Mouse (Mus musculus) heart, embryonic 11.5 days (tissue): ENCODE data around the gene Zc3h12b. TPM values are rescaled to one million over a fixed set of nuclear protein-coding genes. Genes with fewer than 3 reads are reported as not detected.

Experiments used
- ATAC-seq: fragments of 200-750 bp; cut with Nextera tagmentation; replicated peaks from 2 replicates; pipeline ENCODE4 v1.8.0; 2017; ENCODE audit warnings: moderate library complexity; ENCODE audit not compliant: insufficient number of reproducible peaks, low FRiP score, low TSS enrichment
- H3K27ac ChIP-seq: fragments of 300-500 bp; sonication (generic); 2 replicates; pipeline ENCODE4 v1.5.1; 2014; ENCODE audit warnings: mild to moderate bottlenecking, low read depth, low read length
- H3K27me3 ChIP-seq: fragments of 300-500 bp; sonication (generic); 2 replicates; pipeline ENCODE4 v1.6.1; 2014; ENCODE audit warnings: mild to moderate bottlenecking, low read length, mixed read lengths; ENCODE audit not compliant: control insufficient read depth, insufficient read depth
- H3K36me3 ChIP-seq: fragments of 300-500 bp; sonication (generic); 2 replicates; pipeline ENCODE4 v1.6.1; 2014; ENCODE audit warnings: mild to moderate bottlenecking, low read length, moderate library complexity, mixed read lengths; ENCODE audit not compliant: control insufficient read depth, insufficient read depth
- H3K4me1 ChIP-seq: fragments of 300-500 bp; sonication (generic); 2 replicates; pipeline ENCODE4 v1.6.1; 2014; ENCODE audit warnings: low read length; ENCODE audit not compliant: control insufficient read depth, insufficient read depth
- H3K4me2 ChIP-seq: fragments of 300-500 bp; sonication (generic); 2 replicates; pipeline ENCODE4 v1.6.1; 2014; ENCODE audit warnings: mild to moderate bottlenecking, moderate library complexity
- H3K4me3 ChIP-seq: fragments of 300-500 bp; sonication (generic); 2 replicates; pipeline ENCODE4 v1.5.1; 2014; ENCODE audit warnings: low read depth, low read length
- H3K9ac ChIP-seq: fragments of 300-500 bp; sonication (generic); 2 replicates; pipeline ENCODE4 v1.6.1; 2014; ENCODE audit warnings: mild to moderate bottlenecking, low read depth, low read length, moderate library complexity
- H3K9me3 ChIP-seq: fragments of 300-500 bp; sonication (generic); replicated peaks from 2 replicates; pipeline ENCODE4 v1.6.1; 2016; ENCODE audit warnings: low read length; ENCODE audit not compliant: control insufficient read depth
- WGBS: fragments of 180-500 bp; shearing (Covaris S2); extraction: QIAGEN DNeasy Blood & Tissue Kit; methylation state at CpG from one replicate; pipeline ENCODE4 v1.1.7; 2014; ENCODE audit not compliant: insufficient replicate concordance; 5-methylcytosine and 5-hydroxymethylcytosine counted together
- polyA plus RNA-seq: library from polyadenylated mRNA; unstranded; fragments of >200 nt; fragmentation: Nextera tagmentation; extraction: Ambion mirVana; gene quantifications from 2 replicates; pipeline ENCODE4 v1.2.1, GENCODE M21; 2014

Gene Zc3h12b
- polyA plus RNA-seq, 1 experiment from 2014 or later, result 3.5 TPM

- 21% methylated on average over 28 of the region's 28 CpGs for WGBS
- H3K9ac ChIP-seq, result peak overlapping the region; percentile 63; the same call in 1 of the 2 replicates
- peak overlapping the region; percentile 73 for H3K27ac ChIP-seq
- H3K4me2 ChIP-seq, result peak overlapping the region; percentile 71
- no peaks in the 10 kb centered on the region for H3K36me3 ChIP-seq
- no peaks in the 10 kb centered on the region for H3K4me1 ChIP-seq
- no peaks in the 10 kb centered on the region for H3K9me3 ChIP-seq
- peak; percentile 84 for ATAC-seq
- no peaks in the 10 kb centered on the region for H3K27me3 ChIP-seq
- peak overlapping the region; percentile 42 for H3K4me3 ChIP-seq
Measured at GRCm38 (mm10) chrX:95967847-95968593, 256.5 kb downstream of the Zc3h12b start.

- 19% methylated on average over 6 of the region's 6 CpGs for WGBS
- ATAC-seq, result peak; percentile 93
- Histone ChIP-seq H3K4me2 (peak overlapping the region; percentile 71), H3K27me3 (no peaks in the 10 kb centered on the region), H3K9me3 (no peaks in the 10 kb centered on the region), H3K27ac (peak overlapping the region; percentile 73), H3K4me3 (peak overlapping the region; percentile 42), H3K4me1 (no peaks in the 10 kb centered on the region), H3K9ac (peak overlapping the region; percentile 63; the same call in 1 of the 2 replicates), H3K36me3 (no peaks in the 10 kb centered on the region)
Measured at GRCm38 (mm10) chrX:95968594-95968965, 257.1 kb downstream of the Zc3h12b start.

- no peak overlapping the region for H3K9ac ChIP-seq
- no peaks in the 10 kb centered on the region for H3K9me3 ChIP-seq
- H3K4me2 ChIP-seq, result no peak overlapping the region
- no peak overlapping the region for H3K4me3 ChIP-seq
- 41% methylated on average over 6 of the region's 6 CpGs for WGBS
- H3K27ac ChIP-seq, result no peak overlapping the region
- H3K4me1 ChIP-seq, result no peaks in the 10 kb centered on the region
- no peaks in the 10 kb centered on the region for H3K27me3 ChIP-seq
- H3K36me3 ChIP-seq, result no peaks in the 10 kb centered on the region
- ATAC-seq, result no peak
Measured at GRCm38 (mm10) chrX:95969116-95969515, 257.6 kb downstream of the Zc3h12b start.

GRCm38 (mm10) chrX:95969936-95970335, 258.5 kb downstream of the Zc3h12b start:
- ATAC-seq, result no peak
- H3K4me3 ChIP-seq, result no peak overlapping the region
- no peaks in the 10 kb centered on the region for H3K36me3 ChIP-seq
- 94% methylated on average over 9 of the region's 9 CpGs for WGBS
- no peaks in the 10 kb centered on the region for H3K4me1 ChIP-seq
- no peaks in the 10 kb centered on the region for H3K27me3 ChIP-seq
- no peak overlapping the region for H3K27ac ChIP-seq
- H3K9ac ChIP-seq, result no peak overlapping the region
- H3K9me3 ChIP-seq, result no peaks in the 10 kb centered on the region
- H3K4me2 ChIP-seq, result no peak overlapping the region

Other genes starting within 250 kb of the Zc3h12b start
- gene Asb12, start 153.7 kb upstream of the Zc3h12b start, polyA plus RNA-seq, result 5.1 and 6.7 TPM in 2 replicates
- gene Pfn5, start 153.6 kb upstream of the Zc3h12b start, polyA plus RNA-seq, result not detected in 2 replicates
- 11.5 and 13.5 TPM in 2 replicates for gene Zc4h2, start 53.2 kb upstream of the Zc3h12b start, polyA plus RNA-seq
- 34.2 and 45.8 TPM in 2 replicates for gene Las1l, start 245.3 kb downstream of the Zc3h12b start, polyA plus RNA-seq